12 mouse cellular contexts compared by ENCODE assay signal in genomic region chr17:43357902-43358539, GRCm38 (mm10). TPM values are rescaled to one million over a fixed set of nuclear protein-coding genes. Genes with fewer than 3 reads are reported as not detected.
DNase-seq lines count a peak whose midpoint lies in the region; ATAC-seq and TF ChIP-seq lines count a peak whose summit lies in the region.
"Had no signal": no experiment of that assay in that cellular context is flagged by ENCODE, and none has a peak within 500 bp of the region (broad histone marks: within the 10 kb centered on the region; RNA-seq: fewer than 3 reads in every experiment).

No protein-coding gene starts in this region.

- TF ChIP-seq POLR2A in brain, embryonic 14.5 days (IDR thresholded peaks at IDR 0.05; ENCODE audit: borderline replicate concordance, extremely low read depth, insufficient read depth, insufficient read length, poor library complexity, severe bottlenecking): no peak
- no peak for TF ChIP-seq POLR2A in lung, adult 2 months (IDR thresholded peaks at IDR 0.05; ENCODE audit: borderline replicate concordance, extremely low read depth, low read depth, low read length)

- H3K27ac ChIP-seq in heart, embryonic 16.5 days (ENCODE audit: low read length): 0 out of 2 replicates have a peak overlapping the region, but pooled peaks have one; percentile 35
- no peak overlapping the region for H3K27ac ChIP-seq in forebrain, embryonic 16.5 days (ENCODE audit: low read length)
- no peak overlapping the region for H3K27ac ChIP-seq in midbrain, embryonic 13.5 days

- intact Hi-C loops in heart, postnatal 25 days (cut with DNase I): no loop called here

- H3K9ac ChIP-seq in heart, embryonic 16.5 days (ENCODE audit: low read length): no peak overlapping the region
- 0 out of 2 replicates have a peak overlapping the region, but pooled peaks have one; percentile 22 for H3K9ac ChIP-seq in forebrain, embryonic 16.5 days (replicated peaks; ENCODE audit: low read depth, low read length)
- H3K9ac ChIP-seq in midbrain, embryonic 13.5 days (replicated peaks): no peak overlapping the region

- no peaks in the 10 kb centered on the region for H3K9me3 ChIP-seq in heart, embryonic 16.5 days (replicated peaks; ENCODE audit: control insufficient read depth, low read length)
- H3K9me3 ChIP-seq in forebrain, embryonic 16.5 days (ENCODE audit: control insufficient read depth, low read length): no peaks in the 10 kb centered on the region
- H3K9me3 ChIP-seq in midbrain, embryonic 13.5 days: no peaks in the 10 kb centered on the region

- peaks cover 1% of the 10 kb centered on the region for H3K27me3 ChIP-seq in heart, embryonic 16.5 days (ENCODE audit: control insufficient read depth, insufficient read depth, low read length)
- no peaks in the 10 kb centered on the region for H3K27me3 ChIP-seq in forebrain, embryonic 16.5 days (replicated peaks; ENCODE audit: control insufficient read depth, insufficient read depth, low read length)
- no peaks in the 10 kb centered on the region for H3K27me3 ChIP-seq in midbrain, embryonic 13.5 days
- H3K27me3 ChIP-seq: CH12.LX had no signal

- TF ChIP-seq CTCF in brain, embryonic 14.5 days (IDR thresholded peaks at IDR 0.05; ENCODE audit: borderline replicate concordance, extremely low read depth, insufficient read depth, insufficient read length): no peak
- no peak for TF ChIP-seq CTCF in lung, adult 2 months (IDR thresholded peaks at IDR 0.05; ENCODE audit: insufficient read depth, low read length)

- 31% methylated on average over 9 of the region's 9 CpGs for WGBS in heart, embryonic 16.5 days
- 4% methylated on average over 9 of the region's 9 CpGs for WGBS in forebrain, embryonic 16.5 days
- 8% methylated on average over 9 of the region's 9 CpGs for WGBS in midbrain, embryonic 13.5 days
- WGBS in lung, adult 2 months: 13% methylated on average over 9 of the region's 9 CpGs

- peaks cover 26% of the 10 kb centered on the region for H3K4me1 ChIP-seq in heart, embryonic 16.5 days (ENCODE audit: control insufficient read depth, insufficient read depth, low read length)
- no peaks in the 10 kb centered on the region for H3K4me1 ChIP-seq in forebrain, embryonic 16.5 days (replicated peaks; ENCODE audit: control insufficient read depth, insufficient read depth, low read length)
- H3K4me1 ChIP-seq in midbrain, embryonic 13.5 days (replicated peaks): peaks cover 8% of the 10 kb centered on the region
- H3K4me1 ChIP-seq in lung, adult 2 months (ENCODE audit: control insufficient read depth, insufficient read depth, low read length): peaks cover 4% of the 10 kb centered on the region; the same call in 1 of the 2 replicates

- H3K4me3 ChIP-seq in heart, embryonic 16.5 days (ENCODE audit: low read length): no peak overlapping the region
- H3K4me3 ChIP-seq in forebrain, embryonic 16.5 days (replicated peaks; ENCODE audit: low read length): no peak overlapping the region
- H3K4me3 ChIP-seq in midbrain, embryonic 13.5 days (replicated peaks): no peak overlapping the region
- no peak overlapping the region for H3K4me3 ChIP-seq in lung, adult 2 months (replicated peaks; ENCODE audit: extremely low read depth, low read depth, low read length)

- no peak overlapping the region; the same call in 1 of the 2 replicates for H3K4me2 ChIP-seq in heart, embryonic 16.5 days (ENCODE audit: low read depth, low read length)
- no peak overlapping the region for H3K4me2 ChIP-seq in forebrain, embryonic 16.5 days (ENCODE audit: low read length)
- H3K4me2 ChIP-seq in midbrain, embryonic 13.5 days (replicated peaks): 0 out of 2 replicates have a peak overlapping the region, but pooled peaks have one; percentile 1

- no peak for ATAC-seq in heart, embryonic 16.5 days (replicated peaks; ENCODE audit: extremely low read depth, insufficient read depth, low FRiP score)
- ATAC-seq in forebrain, embryonic 16.5 days: peak; percentile 66; the same call in 1 of the 2 replicates
- 0 out of 2 replicates have a peak, but pooled peaks have one; percentile 69 for ATAC-seq in midbrain, embryonic 13.5 days

- no peak for DNase-seq in heart, postnatal 25 days (ENCODE audit: low spot score)
- DNase-seq in brain, embryonic 14.5 days (ENCODE audit: low read depth): peak; percentile 65
- DNase-seq in layer of hippocampus, adult 8-10 months (ENCODE audit: low spot score in 2 of 2): no peak
- no peak for DNase-seq in kidney, postnatal 36 days
- no peak for DNase-seq in lung, adult 2 months
- DNase-seq: layer of hippocampus, postnatal 36 days; lung, postnatal 4 days; thymus, adult 2 months had no signal

- H3K36me3 ChIP-seq in heart, embryonic 16.5 days (ENCODE audit: control insufficient read depth, insufficient read depth): no peaks in the 10 kb centered on the region
- H3K36me3 ChIP-seq in forebrain, embryonic 16.5 days (ENCODE audit: control insufficient read depth, insufficient read depth): no peaks in the 10 kb centered on the region
- H3K36me3 ChIP-seq in midbrain, embryonic 13.5 days: no peaks in the 10 kb centered on the region

RNA-seq across cellular contexts. Expression of gene Adgrf5, which starts 2.2 kb away (rescaled TPM):
- 21.5 and 26.3 TPM in 2 replicates for polyA plus RNA-seq in heart, embryonic 16.5 days (2015; fragmentation: Nextera tagmentation; extraction: Ambion mirVana)
- total RNA-seq in heart, postnatal 25 days (2021): 100 to 1,000 TPM; 207 to 259 TPM
- polyA plus RNA-seq in brain, embryonic 14.5 days (2012; rRNA removed): 6.5 and 12.5 TPM in 2 replicates
- 8.4 and 10.1 TPM in 2 replicates for polyA plus RNA-seq in forebrain, embryonic 16.5 days (2015; fragmentation: Nextera tagmentation; extraction: Ambion mirVana)
- polyA plus RNA-seq in midbrain, embryonic 13.5 days (2015; fragmentation: Nextera tagmentation; extraction: Ambion mirVana): 6.9 and 8.6 TPM in 2 replicates
- 10 to 100 TPM; 32.6 to 36.4 (median 34.1) TPM for total RNA-seq in layer of hippocampus, adult 8-10 months (2022)
- polyA plus RNA-seq in lung, adult 2 months (2012; rRNA removed): 242 and 327 TPM in 2 replicates
- total RNA-seq: CH12.LX had no signal
